Mouse (Mus musculus): ENCODE results near the gene Thrb. TPM values are rescaled to one million over a fixed set of nuclear protein-coding genes. Genes with fewer than 3 reads are reported as not detected.
A peak's percentile ranks its signal among the peaks of the same experiment; 100 is the strongest.

The Thrb gene
- polyA plus RNA-seq, 1 experiment from 2014 or later: 1.8 TPM

- H3K27me3 ChIP-seq (ENCODE audit: control insufficient read depth, insufficient read depth, low read length): no peaks in the 10 kb centered on the region
- ATAC-seq (ENCODE audit: low FRiP score, low TSS enrichment): no peak
- 93% methylated on average over 1 of the region's 1 CpGs for WGBS
Observed at GRCm38 (mm10) chr14:17726906-17727305, 66.8 kb downstream of the Thrb start.

GRCm38 (mm10) chr14:17727878-17728277 lies 67.8 kb downstream of the Thrb start:
- no peak for ATAC-seq (ENCODE audit: low FRiP score, low TSS enrichment)
- 86% methylated on average over 4 of the region's 4 CpGs for WGBS
- H3K27me3 ChIP-seq (ENCODE audit: control insufficient read depth, insufficient read depth, low read length): no peaks in the 10 kb centered on the region

More at GRCm38 (mm10) chr14:17726906-17727305, 66.8 kb downstream of the Thrb start:
- no peaks in the 10 kb centered on the region for H3K9me3 ChIP-seq (ENCODE audit: control insufficient read depth, low read length)
- H3K4me1 ChIP-seq (ENCODE audit: control insufficient read depth, insufficient read depth, low read length): peaks cover 2% of the 10 kb centered on the region; the same call in 1 of the 2 replicates
- DNase-seq: no peak
- no peak overlapping the region for H3K27ac ChIP-seq (replicated peaks; ENCODE audit: low read depth, low read length)
- no peak overlapping the region for H3K4me2 ChIP-seq (ENCODE audit: low read length)
- no peak overlapping the region for H3K4me3 ChIP-seq (replicated peaks; ENCODE audit: low read depth, low read length)
- no peaks in the 10 kb centered on the region for H3K36me3 ChIP-seq (ENCODE audit: control insufficient read depth, insufficient read depth, low read length)
- H3K9ac ChIP-seq (replicated peaks; ENCODE audit: low read length): no peak overlapping the region

GRCm38 (mm10) chr14:17728889-17729288 lies 68.8 kb downstream of the Thrb start:
- ATAC-seq (ENCODE audit: low FRiP score, low TSS enrichment) (no peak), DNase-seq (no peak)
- H3K36me3 ChIP-seq (ENCODE audit: control insufficient read depth, insufficient read depth, low read length): no peaks in the 10 kb centered on the region
- H3K4me3 ChIP-seq (replicated peaks; ENCODE audit: low read depth, low read length): no peak overlapping the region
- no peaks in the 10 kb centered on the region for H3K9me3 ChIP-seq (ENCODE audit: control insufficient read depth, low read length)
- H3K4me1 ChIP-seq (ENCODE audit: control insufficient read depth, insufficient read depth, low read length): peaks cover 2% of the 10 kb centered on the region; the same call in 1 of the 2 replicates
- H3K27ac ChIP-seq (replicated peaks; ENCODE audit: low read depth, low read length): no peak overlapping the region
- no peak overlapping the region for H3K4me2 ChIP-seq (ENCODE audit: low read length)
- 88% methylated on average over 2 of the region's 2 CpGs for WGBS
- no peaks in the 10 kb centered on the region for H3K27me3 ChIP-seq (ENCODE audit: control insufficient read depth, insufficient read depth, low read length)
- H3K9ac ChIP-seq (replicated peaks; ENCODE audit: low read length): no peak overlapping the region

More at GRCm38 (mm10) chr14:17727878-17728277, 67.8 kb downstream of the Thrb start:
- Histone ChIP-seq H3K27ac (replicated peaks; ENCODE audit: low read depth, low read length) (no peak overlapping the region), H3K4me2 (ENCODE audit: low read length) (no peak overlapping the region), H3K4me1 (ENCODE audit: control insufficient read depth, insufficient read depth, low read length) (peaks cover 2% of the 10 kb centered on the region; the same call in 1 of the 2 replicates), H3K9me3 (ENCODE audit: control insufficient read depth, low read length) (no peaks in the 10 kb centered on the region), H3K9ac (replicated peaks; ENCODE audit: low read length) (no peak overlapping the region), H3K4me3 (replicated peaks; ENCODE audit: low read depth, low read length) (no peak overlapping the region), H3K36me3 (ENCODE audit: control insufficient read depth, insufficient read depth, low read length) (no peaks in the 10 kb centered on the region)
- no peak for DNase-seq

GRCm38 (mm10) chr14:17731020-17731419 lies 71.0 kb downstream of the Thrb start:
- H3K4me1 ChIP-seq (ENCODE audit: control insufficient read depth, insufficient read depth, low read length): peaks cover 2% of the 10 kb centered on the region; the same call in 1 of the 2 replicates
- H3K9ac ChIP-seq (replicated peaks; ENCODE audit: low read length): no peak overlapping the region
- DNase-seq: no peak
- ATAC-seq (ENCODE audit: low FRiP score, low TSS enrichment): no peak
- no peak overlapping the region for H3K4me3 ChIP-seq (replicated peaks; ENCODE audit: low read depth, low read length)
- no peak overlapping the region for H3K4me2 ChIP-seq (ENCODE audit: low read length)
- H3K27me3 ChIP-seq (ENCODE audit: control insufficient read depth, insufficient read depth, low read length): no peaks in the 10 kb centered on the region
- no peak overlapping the region for H3K27ac ChIP-seq (replicated peaks; ENCODE audit: low read depth, low read length)
- 4% methylated on average over 2 of the region's 2 CpGs for WGBS
- no peaks in the 10 kb centered on the region for H3K9me3 ChIP-seq (ENCODE audit: control insufficient read depth, low read length)
- H3K36me3 ChIP-seq (ENCODE audit: control insufficient read depth, insufficient read depth, low read length): no peaks in the 10 kb centered on the region

GRCm38 (mm10) chr14:17733077-17733778 lies 73.2 kb downstream of the Thrb start:
- ATAC-seq (ENCODE audit: low FRiP score, low TSS enrichment) (peak; percentile 67; the same call in 1 of the 2 replicates), DNase-seq (no peak)
- H3K36me3 ChIP-seq (ENCODE audit: control insufficient read depth, insufficient read depth, low read length): no peaks in the 10 kb centered on the region

GRCm38 (mm10) chr14:17733779-17734137 lies 73.7 kb downstream of the Thrb start:
- peak; percentile 67 for ATAC-seq (ENCODE audit: low FRiP score, low TSS enrichment)
- H3K9ac ChIP-seq (replicated peaks; ENCODE audit: low read length): no peak overlapping the region
- H3K9me3 ChIP-seq (ENCODE audit: control insufficient read depth, low read length): no peaks in the 10 kb centered on the region
- 27% methylated on average over 2 of the region's 2 CpGs for WGBS
- no peaks in the 10 kb centered on the region for H3K27me3 ChIP-seq (ENCODE audit: control insufficient read depth, insufficient read depth, low read length)
- H3K4me2 ChIP-seq (ENCODE audit: low read length): no peak overlapping the region
- H3K27ac ChIP-seq (replicated peaks; ENCODE audit: low read depth, low read length): no peak overlapping the region
- H3K4me1 ChIP-seq (ENCODE audit: control insufficient read depth, insufficient read depth, low read length): peaks cover 2% of the 10 kb centered on the region; the same call in 1 of the 2 replicates
- H3K4me3 ChIP-seq (replicated peaks; ENCODE audit: low read depth, low read length): no peak overlapping the region
- peak; percentile 54 for DNase-seq
- H3K36me3 ChIP-seq (ENCODE audit: control insufficient read depth, insufficient read depth, low read length): no peaks in the 10 kb centered on the region

More at GRCm38 (mm10) chr14:17733077-17733778, 73.2 kb downstream of the Thrb start:
- no peak overlapping the region for H3K9ac ChIP-seq (replicated peaks; ENCODE audit: low read length)
- no peaks in the 10 kb centered on the region for H3K27me3 ChIP-seq (ENCODE audit: control insufficient read depth, insufficient read depth, low read length)
- no peak overlapping the region for H3K4me2 ChIP-seq (ENCODE audit: low read length)
- H3K4me1 ChIP-seq (ENCODE audit: control insufficient read depth, insufficient read depth, low read length): peaks cover 2% of the 10 kb centered on the region; the same call in 1 of the 2 replicates
- no peaks in the 10 kb centered on the region for H3K9me3 ChIP-seq (ENCODE audit: control insufficient read depth, low read length)
- no peak overlapping the region for H3K4me3 ChIP-seq (replicated peaks; ENCODE audit: low read depth, low read length)
- 72% methylated on average over 2 of the region's 2 CpGs for WGBS
- H3K27ac ChIP-seq (replicated peaks; ENCODE audit: low read depth, low read length): no peak overlapping the region

GRCm38 (mm10) chr14:17735440-17735839 lies 75.4 kb downstream of the Thrb start:
- no peak overlapping the region for H3K4me2 ChIP-seq (ENCODE audit: low read length)
- peaks cover 2% of the 10 kb centered on the region; the same call in 1 of the 2 replicates for H3K4me1 ChIP-seq (ENCODE audit: control insufficient read depth, insufficient read depth, low read length)
- ATAC-seq (ENCODE audit: low FRiP score, low TSS enrichment): no peak
- WGBS: 57% methylated on average over 6 of the region's 6 CpGs
- H3K36me3 ChIP-seq (ENCODE audit: control insufficient read depth, insufficient read depth, low read length): no peaks in the 10 kb centered on the region
- H3K27ac ChIP-seq (replicated peaks; ENCODE audit: low read depth, low read length): no peak overlapping the region
- no peak for DNase-seq
- H3K9ac ChIP-seq (replicated peaks; ENCODE audit: low read length): no peak overlapping the region
- H3K9me3 ChIP-seq (ENCODE audit: control insufficient read depth, low read length): no peaks in the 10 kb centered on the region
- no peaks in the 10 kb centered on the region for H3K27me3 ChIP-seq (ENCODE audit: control insufficient read depth, insufficient read depth, low read length)
- H3K4me3 ChIP-seq (replicated peaks; ENCODE audit: low read depth, low read length): no peak overlapping the region

- Histone ChIP-seq H3K9me3 (ENCODE audit: control insufficient read depth, low read length) (no peaks in the 10 kb centered on the region), H3K27ac (replicated peaks; ENCODE audit: low read depth, low read length) (no peak overlapping the region), H3K4me2 (ENCODE audit: low read length) (no peak overlapping the region), H3K4me3 (replicated peaks; ENCODE audit: low read depth, low read length) (no peak overlapping the region), H3K27me3 (ENCODE audit: control insufficient read depth, insufficient read depth, low read length) (no peaks in the 10 kb centered on the region), H3K9ac (replicated peaks; ENCODE audit: low read length) (no peak overlapping the region), H3K36me3 (ENCODE audit: control insufficient read depth, insufficient read depth, low read length) (no peaks in the 10 kb centered on the region), H3K4me1 (ENCODE audit: control insufficient read depth, insufficient read depth, low read length) (no peaks in the 10 kb centered on the region)
- DNase-seq (no peak), ATAC-seq (ENCODE audit: low FRiP score, low TSS enrichment) (no peak)
- WGBS: 53% methylated on average over 3 of the region's 3 CpGs
Observed at GRCm38 (mm10) chr14:17740903-17741302, 80.8 kb downstream of the Thrb start.

- no peak overlapping the region for H3K4me2 ChIP-seq (ENCODE audit: low read length)
- WGBS: 84% methylated on average over 2 of the region's 2 CpGs
- no peak overlapping the region for H3K9ac ChIP-seq (replicated peaks; ENCODE audit: low read length)
- H3K9me3 ChIP-seq (ENCODE audit: control insufficient read depth, low read length): no peaks in the 10 kb centered on the region
- H3K4me3 ChIP-seq (replicated peaks; ENCODE audit: low read depth, low read length): no peak overlapping the region
- no peaks in the 10 kb centered on the region for H3K36me3 ChIP-seq (ENCODE audit: control insufficient read depth, insufficient read depth, low read length)
- no peak for ATAC-seq (ENCODE audit: low FRiP score, low TSS enrichment)
- no peak overlapping the region for H3K27ac ChIP-seq (replicated peaks; ENCODE audit: low read depth, low read length)
- no peak for DNase-seq
- no peaks in the 10 kb centered on the region for H3K27me3 ChIP-seq (ENCODE audit: control insufficient read depth, insufficient read depth, low read length)
- H3K4me1 ChIP-seq (ENCODE audit: control insufficient read depth, insufficient read depth, low read length): no peaks in the 10 kb centered on the region
Observed at GRCm38 (mm10) chr14:17742264-17742663, 82.2 kb downstream of the Thrb start.
